Comparison of ENCODE assay signal across 22 mouse cellular contexts in the genomic region with DNA sequence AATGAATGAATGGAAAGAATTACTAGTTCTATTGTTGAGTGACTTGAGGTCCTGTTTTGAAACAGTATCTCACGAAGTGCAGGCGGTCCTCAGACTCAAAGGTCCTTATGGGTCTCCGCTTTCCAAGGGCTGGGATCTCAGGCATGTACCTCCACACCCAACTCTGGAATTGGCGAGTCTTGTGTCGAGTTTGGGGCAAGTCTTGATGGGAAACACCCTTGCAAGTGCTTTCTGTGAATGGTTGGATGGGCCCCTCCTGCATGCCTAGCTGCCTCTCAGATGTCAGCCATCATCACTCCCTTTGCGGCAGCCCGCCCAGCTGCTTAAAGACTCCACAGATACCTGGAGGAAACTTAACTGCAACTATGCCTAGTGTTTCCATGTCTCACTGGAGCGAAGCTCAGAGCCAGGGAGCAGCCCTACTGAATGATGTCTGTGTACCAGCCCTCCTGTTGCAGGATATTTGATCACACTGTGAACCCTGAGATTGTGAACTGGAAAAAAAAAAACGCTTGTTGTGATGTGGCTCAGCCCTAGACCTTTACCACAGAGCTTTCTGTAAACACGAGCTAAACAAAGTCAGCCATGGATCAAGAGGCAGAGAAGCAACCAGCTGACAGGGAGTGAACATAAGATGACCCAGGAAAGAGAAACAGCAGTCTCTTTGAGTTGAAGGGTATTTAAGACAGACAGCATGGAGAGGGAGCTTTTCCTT. TPM values are rescaled to one million over a fixed set of nuclear protein-coding genes. Genes with fewer than 3 reads are reported as not detected.
DNase-seq lines count a peak whose midpoint lies in the region; ATAC-seq and TF ChIP-seq lines count a peak whose summit lies in the region.
"Had no signal": no experiment of that assay in that cellular context is flagged by ENCODE, and none has a peak within 500 bp of the region (broad histone marks: within the 10 kb centered on the region; RNA-seq: fewer than 3 reads in every experiment).

No protein-coding gene starts in this region.

- H3K9me3 ChIP-seq in embryonic facial prominence, embryonic 15.5 days (replicated peaks): no peaks in the 10 kb centered on the region
- no peaks in the 10 kb centered on the region for H3K9me3 ChIP-seq in hindbrain, postnatal 0 days (ENCODE audit: low read length)
- H3K9me3 ChIP-seq: forebrain, embryonic 13.5 days; hindbrain, embryonic 13.5 days; liver, embryonic 15.5 days; midbrain, embryonic 13.5 days had no signal

- 0 out of 2 replicates have a peak overlapping the region, but pooled peaks have one; percentile 14 for H3K27ac ChIP-seq in embryonic facial prominence, embryonic 15.5 days (replicated peaks)
- H3K27ac ChIP-seq in hindbrain, postnatal 0 days: no peak overlapping the region
- H3K27ac ChIP-seq: forebrain, embryonic 13.5 days; hindbrain, embryonic 13.5 days; liver, embryonic 15.5 days; midbrain, embryonic 13.5 days had no signal

- H3K9ac ChIP-seq in embryonic facial prominence, embryonic 15.5 days: no peak overlapping the region
- no peak overlapping the region for H3K9ac ChIP-seq in hindbrain, postnatal 0 days (replicated peaks; ENCODE audit: low read length)
- H3K9ac ChIP-seq: forebrain, embryonic 13.5 days; hindbrain, embryonic 13.5 days; liver, embryonic 15.5 days; midbrain, embryonic 13.5 days had no signal

- 0 out of 2 replicates have a peak, but pooled peaks cover 2% of the 10 kb centered on the region for H3K4me1 ChIP-seq in lung, adult 2 months (ENCODE audit: control insufficient read depth, insufficient read depth, low read length)
- H3K4me1 ChIP-seq in embryonic facial prominence, embryonic 15.5 days: peaks cover 20% of the 10 kb centered on the region
- no peaks in the 10 kb centered on the region for H3K4me1 ChIP-seq in hindbrain, postnatal 0 days (ENCODE audit: insufficient read depth, low read length)
- H3K4me1 ChIP-seq: forebrain, embryonic 13.5 days; hindbrain, embryonic 13.5 days; midbrain, embryonic 13.5 days had no signal

- 41% methylated on average over 10 of the region's 10 CpGs for WGBS in lung, adult 2 months
- WGBS in embryonic facial prominence, embryonic 15.5 days: 41% methylated on average over 10 of the region's 10 CpGs
- WGBS in hindbrain, postnatal 0 days: 66% methylated on average over 10 of the region's 10 CpGs

- H3K36me3 ChIP-seq in embryonic facial prominence, embryonic 15.5 days: no peaks in the 10 kb centered on the region
- H3K36me3 ChIP-seq in hindbrain, postnatal 0 days (ENCODE audit: insufficient read depth, low read length): no peaks in the 10 kb centered on the region
- H3K36me3 ChIP-seq: hindbrain, embryonic 13.5 days; liver, embryonic 15.5 days; midbrain, embryonic 13.5 days had no signal

- no peak overlapping the region for H3K4me3 ChIP-seq in lung, adult 2 months (replicated peaks; ENCODE audit: extremely low read depth, low read depth, low read length)
- no peak overlapping the region for H3K4me3 ChIP-seq in embryonic facial prominence, embryonic 15.5 days (replicated peaks)
- H3K4me3 ChIP-seq in hindbrain, postnatal 0 days (ENCODE audit: low read length): no peak overlapping the region
- H3K4me3 ChIP-seq: erythroblast, embryonic 14.5 days; forebrain, embryonic 13.5 days; hindbrain, embryonic 13.5 days; liver, embryonic 15.5 days; midbrain, embryonic 13.5 days had no signal

- peak; percentile 44 to 47 for DNase-seq in lung, adult 18-20 months
- DNase-seq in lung, adult 2 months: no peak
- peak; percentile 53 for DNase-seq in ES-CJ7 (ENCODE audit: low read depth, low spot score)
- DNase-seq in lung, postnatal 4 days: peak; percentile 27 to 70
- no peak for DNase-seq in hindbrain, postnatal 0 days (ENCODE audit: low spot score)
- DNase-seq in yolk sac, embryonic 10.5 days (ENCODE audit: low spot score): no peak
- no peak for DNase-seq in cerebellum, adult 9-11 months
- DNase-seq: adrenal gland, postnatal 10 days; cerebellum, adult 11 months; cerebellum, postnatal 36 days; gastrocnemius, postnatal 14 days; heart, postnatal 14 days; kidney, adult 9 months; right cerebral cortex, postnatal 14 days; thymus, adult 2 months had no signal

- H3K4me2 ChIP-seq in embryonic facial prominence, embryonic 15.5 days (replicated peaks): no peak overlapping the region
- H3K4me2 ChIP-seq in hindbrain, postnatal 0 days (ENCODE audit: low read depth, low read length): no peak overlapping the region
- H3K4me2 ChIP-seq: forebrain, embryonic 13.5 days; hindbrain, embryonic 13.5 days; liver, embryonic 15.5 days; midbrain, embryonic 13.5 days had no signal

- no peak for TF ChIP-seq POLR2A in lung, adult 2 months (IDR thresholded peaks at IDR 0.05; ENCODE audit: borderline replicate concordance, extremely low read depth, low read depth, low read length)

- no peak for TF ChIP-seq CTCF in lung, adult 2 months (IDR thresholded peaks at IDR 0.05; ENCODE audit: insufficient read depth, low read length)
- no peak for TF ChIP-seq CTCF in hindbrain, postnatal 0 days (IDR thresholded peaks at IDR 0.05; ENCODE audit: low read depth)

- H3K27me3 ChIP-seq in embryonic facial prominence, embryonic 15.5 days: 0 out of 2 replicates have a peak, but pooled peaks cover 2% of the 10 kb centered on the region
- no peaks in the 10 kb centered on the region for H3K27me3 ChIP-seq in hindbrain, postnatal 0 days (ENCODE audit: insufficient read depth, low read length)

- no peak for ATAC-seq in embryonic facial prominence, embryonic 15.5 days (ENCODE audit: insufficient number of reproducible peaks, low FRiP score, low TSS enrichment, low read depth)
- ATAC-seq in hindbrain, postnatal 0 days: no peak
- ATAC-seq: CD4-positive, CD25-positive, alpha-beta regulatory T cell, adult 4 months; forebrain, embryonic 13.5 days; midbrain, embryonic 13.5 days had no signal

RNA-seq across cellular contexts. Expression of a gene that starts 27.2 kb away (rescaled TPM):
- polyA plus RNA-seq in lung, adult 2 months (2012; rRNA removed): 63.9 and 66.2 TPM in 2 replicates
- polyA plus RNA-seq in embryonic facial prominence, embryonic 15.5 days (2015; fragmentation: Nextera tagmentation; extraction: Ambion mirVana): 95.1 and 100 TPM in 2 replicates
- total RNA-seq in hindbrain, postnatal 0 days (2014; rRNA removed): 108 and 139 TPM in 2 replicates
- polyA plus RNA-seq in hindbrain, postnatal 0 days (2015; fragmentation: Nextera tagmentation; extraction: Ambion mirVana): 63.3 and 66.3 TPM in 2 replicates
- polyA plus RNA-seq: erythroblast, embryonic 14.5 days had no signal

RNA-seq across cellular contexts. Expression of a gene that starts 58.0 kb away (rescaled TPM):
- 21.3 and 22.5 TPM in 2 replicates for polyA plus RNA-seq in lung, adult 2 months (2012; rRNA removed)
- 35.4 and 39.5 TPM in 2 replicates for polyA plus RNA-seq in embryonic facial prominence, embryonic 15.5 days (2015; fragmentation: Nextera tagmentation; extraction: Ambion mirVana)
- 26.1 and 27.2 TPM in 2 replicates for total RNA-seq in hindbrain, postnatal 0 days (2014; rRNA removed)
- 18.6 and 21.3 TPM in 2 replicates for polyA plus RNA-seq in hindbrain, postnatal 0 days (2015; fragmentation: Nextera tagmentation; extraction: Ambion mirVana)

Comparison
In these comparisons a context has a peak if more than half of its experiments do, and no peak if none do; other contexts are left out.
1. DNase-seq: peak in lung, adult 18-20 months (2 of 2), ES-CJ7 (single experiment) and lung, postnatal 4 days (2 of 2); none in lung, adult 2 months (single experiment), hindbrain, postnatal 0 days (single experiment), yolk sac, embryonic 10.5 days (single experiment) and cerebellum, adult 9-11 months (single experiment).